Mouse (Mus musculus): ENCODE results near the gene Dgkg. TPM values are rescaled to one million over a fixed set of nuclear protein-coding genes. Genes with fewer than 3 reads are reported as not detected.

The Dgkg gene
- polyA plus RNA-seq (2012; rRNA removed), result 15.5 and 21.1 TPM in 2 replicates

DNA sequence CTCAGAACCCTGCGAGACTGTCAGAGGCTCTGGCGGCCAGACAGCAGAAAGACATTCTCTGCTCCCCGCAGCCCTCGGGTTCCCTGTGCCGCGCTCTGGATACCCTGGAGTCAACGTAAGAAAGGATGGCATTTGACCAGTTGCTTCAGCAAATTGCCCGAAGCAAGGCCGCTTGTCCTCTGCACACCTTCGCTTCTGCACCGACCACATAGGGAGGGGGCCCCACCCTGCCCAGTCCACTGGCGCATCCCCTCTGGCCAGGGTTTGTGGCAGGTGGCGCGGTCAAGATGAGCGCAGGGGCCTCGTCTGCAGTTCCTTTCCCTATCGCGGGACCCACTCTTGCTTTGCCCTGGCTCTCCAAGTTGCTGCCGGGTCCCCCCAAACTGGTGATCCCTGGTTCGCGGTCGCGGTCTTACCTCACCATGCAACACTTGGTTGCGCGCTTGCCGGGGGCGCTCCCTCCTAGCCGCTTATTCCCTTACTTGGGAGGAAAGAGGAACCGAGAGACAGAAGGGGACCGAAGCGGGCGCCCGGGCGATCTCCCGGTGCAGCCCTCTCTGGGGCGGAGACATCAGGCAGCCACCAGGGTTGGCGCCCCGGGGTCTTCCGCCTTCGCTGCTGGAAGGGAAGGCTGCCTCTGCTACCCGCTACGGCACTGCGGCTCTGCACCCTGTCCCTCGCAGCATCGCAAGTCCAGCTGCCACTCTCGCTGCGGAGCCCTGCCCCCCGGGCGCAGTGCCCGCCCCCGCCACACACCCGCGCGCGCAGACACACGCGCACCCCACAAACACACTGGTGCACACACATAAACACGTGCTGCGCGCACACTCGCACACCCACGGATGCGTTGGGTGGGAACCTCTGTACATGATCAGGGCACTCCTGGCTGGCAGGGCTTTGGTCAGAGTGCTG is at the start of gene Dgkg:
Gene Dgkg (minus strand): TSS at position 689 of the 912 bp plus-strand sequence.
- peak in 1 of 2 experiments; percentile 62 for DNase-seq (ENCODE audit: extremely low spot score in 1 of 2, low spot score in 1 of 2)

DNA sequence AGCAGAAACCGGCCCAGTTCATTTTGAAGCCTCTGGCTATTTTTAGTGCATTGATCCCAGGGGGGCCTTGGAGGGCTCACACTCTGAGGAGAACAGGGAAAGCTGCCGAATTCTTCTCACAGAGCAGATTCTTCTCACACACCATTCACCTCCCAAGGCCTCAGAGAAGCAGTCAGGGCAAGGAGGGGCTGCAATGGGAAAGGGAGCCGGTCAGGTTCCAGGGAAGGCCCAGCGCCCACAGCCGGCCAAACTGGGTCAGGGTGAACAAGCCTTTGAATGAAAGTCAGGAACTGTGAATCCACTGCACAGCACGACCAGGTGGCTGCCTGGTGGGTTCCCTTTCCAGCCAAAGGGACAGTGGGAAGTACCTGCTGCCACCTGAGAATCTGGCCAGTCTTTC is 47.9 kb upstream of the Dgkg start:
- DNase-seq (ENCODE audit: extremely low spot score in 1 of 2, low spot score in 1 of 2), result no peak

DNA sequence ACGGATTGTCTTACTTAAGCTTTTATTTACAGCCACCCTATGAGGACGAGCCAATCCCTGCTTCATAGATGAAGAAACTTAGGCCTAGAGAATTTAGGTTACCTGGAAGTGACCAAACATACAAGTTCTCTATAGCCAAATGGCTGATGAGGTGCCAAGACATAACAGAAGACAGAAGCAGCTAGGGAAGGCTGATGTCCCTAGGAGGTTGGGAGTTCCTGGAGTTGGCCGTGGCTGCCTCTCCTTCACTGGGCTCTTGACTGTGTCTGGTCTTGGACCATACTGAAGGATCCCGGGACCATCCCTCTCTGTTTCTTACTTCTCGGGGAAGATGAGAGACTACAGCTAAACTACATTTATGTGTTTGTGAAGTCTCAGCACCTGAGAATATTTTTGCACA is 47.1 kb upstream of the Dgkg start:
- DNase-seq (ENCODE audit: extremely low spot score in 1 of 2, low spot score in 1 of 2), result no peak

DNA sequence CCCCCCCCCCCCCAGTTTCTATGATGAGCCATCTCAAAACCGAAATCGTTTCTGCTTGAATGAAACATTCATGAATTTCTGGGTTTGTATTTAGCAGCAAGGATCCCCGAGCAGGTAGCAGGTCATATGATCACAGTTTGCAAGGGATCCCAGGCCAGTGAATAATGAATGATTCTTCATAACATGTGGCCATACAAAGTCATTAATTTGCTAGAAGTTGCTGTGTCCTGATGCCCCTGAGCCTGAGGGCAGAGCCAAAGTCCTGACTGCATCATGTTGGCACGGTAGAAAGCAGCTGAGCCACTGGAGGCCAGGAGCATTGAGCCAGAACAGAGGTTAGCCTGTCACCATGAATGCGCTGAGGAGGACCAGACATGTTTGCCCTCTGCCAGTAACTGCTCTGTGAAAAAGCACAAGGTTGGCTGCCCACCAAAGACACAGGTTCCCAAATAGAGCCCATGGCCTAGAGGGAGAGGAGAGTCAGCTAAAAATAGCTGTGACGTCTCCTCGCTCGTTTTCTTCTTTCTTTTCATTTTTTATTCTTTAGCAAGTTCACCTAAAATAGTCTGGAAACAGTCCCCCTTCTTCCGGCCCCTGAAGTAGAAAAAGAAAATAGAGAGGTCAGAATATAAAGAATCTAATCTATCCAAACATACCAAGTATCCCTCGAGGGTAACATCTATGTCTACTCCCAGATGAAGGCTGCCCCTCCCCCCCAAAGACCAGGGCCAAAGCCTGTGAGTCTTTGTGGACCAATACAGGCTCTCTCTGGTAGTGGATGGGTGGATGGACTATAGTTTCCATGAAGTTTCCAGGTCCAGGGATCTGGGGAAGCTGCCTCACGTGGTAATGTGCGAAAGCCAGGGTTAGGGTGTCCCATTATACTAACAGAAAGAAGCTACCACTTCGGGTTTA is 42.1 kb upstream of the Dgkg start:
- DNase-seq (ENCODE audit: extremely low spot score in 1 of 2, low spot score in 1 of 2), result no peak

DNA sequence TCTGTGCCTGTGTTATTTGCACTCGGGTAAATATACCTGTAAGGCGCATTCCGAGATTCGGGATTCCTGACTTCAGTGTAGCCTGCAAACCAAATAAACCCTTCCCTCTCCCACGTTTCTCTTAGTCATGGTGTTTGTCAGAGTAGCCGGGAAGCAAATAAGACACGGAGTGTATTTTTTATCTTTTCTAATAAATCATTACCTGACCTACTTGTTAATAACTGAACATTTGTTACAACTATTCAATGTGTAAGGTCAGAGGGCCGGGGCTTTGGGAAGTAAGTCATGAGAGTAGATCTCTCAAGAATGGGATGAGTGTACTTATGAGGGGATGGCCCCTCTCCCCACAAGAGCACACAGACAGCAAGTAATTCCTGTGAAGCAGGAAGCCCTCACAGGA is 41.1 kb upstream of the Dgkg start:
- no peak for DNase-seq (ENCODE audit: extremely low spot score in 1 of 2, low spot score in 1 of 2)

DNA sequence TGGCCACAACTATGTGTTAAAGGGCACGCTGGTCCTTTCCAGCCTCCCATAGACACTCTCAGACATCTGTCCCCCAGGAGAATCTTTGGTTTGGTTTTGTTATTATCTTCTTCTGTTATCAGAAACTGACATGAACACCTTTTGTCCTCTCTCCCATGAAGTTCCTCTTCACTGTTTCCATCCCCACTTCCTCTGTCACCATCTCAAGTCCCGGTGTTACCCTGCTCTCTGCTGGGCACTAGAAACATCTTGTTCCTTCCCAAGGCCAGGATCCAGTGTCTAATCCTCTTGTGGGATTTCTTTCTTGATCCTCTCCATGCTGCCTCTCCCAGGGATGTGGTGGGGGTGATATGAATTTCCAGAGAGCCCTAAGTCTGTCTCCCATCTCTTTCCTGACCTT is 32.6 kb upstream of the Dgkg start:
- no peak for DNase-seq (ENCODE audit: extremely low spot score in 1 of 2, low spot score in 1 of 2)

DNA sequence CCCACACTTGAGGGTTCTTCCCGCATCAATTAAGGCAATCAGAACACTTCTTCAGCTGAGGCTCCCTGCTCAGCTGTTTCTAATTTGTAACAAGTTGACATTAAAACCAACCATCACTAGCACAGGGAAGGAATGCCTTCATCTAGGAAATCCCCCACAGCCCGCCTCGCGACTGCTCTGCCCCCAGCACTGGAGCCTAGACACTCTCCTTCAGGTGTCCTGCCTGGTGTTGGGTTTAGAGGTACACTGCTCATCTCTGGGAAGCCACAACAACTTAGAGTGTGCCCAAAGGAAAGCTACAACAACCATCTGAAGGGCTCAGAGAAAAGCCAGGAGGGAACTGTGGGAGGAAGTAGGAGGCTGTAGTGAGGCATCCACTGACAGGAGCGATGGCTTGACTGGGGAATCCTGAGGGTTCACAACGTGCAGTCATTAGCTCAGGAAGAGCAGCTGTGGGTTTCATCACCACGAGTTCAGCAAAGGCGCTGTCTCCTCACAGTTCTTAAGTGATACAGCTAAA is 30.8 kb upstream of the Dgkg start:
- peak; percentile 31 to 70 for DNase-seq (ENCODE audit: extremely low spot score in 1 of 2, low spot score in 1 of 2)

DNA sequence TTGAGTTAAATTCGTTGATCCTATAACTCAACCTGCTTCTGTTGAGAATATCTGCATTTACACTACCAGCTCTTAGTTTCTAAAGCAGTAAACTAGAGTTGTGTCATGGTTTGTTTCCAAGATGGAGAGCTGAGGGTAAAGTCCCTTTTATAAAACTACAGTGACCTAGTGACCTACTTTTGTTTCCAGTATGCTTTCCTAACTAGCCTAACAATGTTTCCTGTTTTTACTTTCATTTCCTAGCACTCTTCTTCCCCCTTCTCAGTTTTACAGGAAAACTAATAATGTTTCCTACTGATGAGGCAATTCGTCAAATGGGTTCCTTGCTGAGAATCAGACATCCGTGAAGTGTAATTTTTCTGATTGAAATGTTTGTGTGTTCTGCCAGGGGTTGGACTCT is 26.6 kb upstream of the Dgkg start:
- DNase-seq (ENCODE audit: extremely low spot score in 1 of 2, low spot score in 1 of 2), result no peak

DNA sequence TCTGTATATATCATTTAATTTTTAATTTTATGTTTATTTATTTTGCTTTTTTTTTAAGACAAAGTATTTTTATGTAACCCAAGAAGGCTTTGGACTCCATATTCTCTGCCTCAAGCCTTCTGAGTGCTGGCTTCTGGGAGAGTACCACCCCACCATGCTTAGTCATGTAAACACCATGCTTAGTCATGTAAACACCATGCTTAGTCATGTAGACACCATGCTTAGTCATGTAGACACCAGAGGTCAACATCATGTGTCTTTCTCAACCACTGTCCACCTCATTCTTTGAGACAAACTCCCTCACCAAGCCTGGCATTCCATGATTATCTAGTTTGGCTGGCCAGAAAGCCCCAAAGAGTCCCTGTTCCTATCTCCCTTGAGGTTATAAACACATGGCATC is 25.7 kb upstream of the Dgkg start:
- no peak for DNase-seq (ENCODE audit: extremely low spot score in 1 of 2, low spot score in 1 of 2)

DNA sequence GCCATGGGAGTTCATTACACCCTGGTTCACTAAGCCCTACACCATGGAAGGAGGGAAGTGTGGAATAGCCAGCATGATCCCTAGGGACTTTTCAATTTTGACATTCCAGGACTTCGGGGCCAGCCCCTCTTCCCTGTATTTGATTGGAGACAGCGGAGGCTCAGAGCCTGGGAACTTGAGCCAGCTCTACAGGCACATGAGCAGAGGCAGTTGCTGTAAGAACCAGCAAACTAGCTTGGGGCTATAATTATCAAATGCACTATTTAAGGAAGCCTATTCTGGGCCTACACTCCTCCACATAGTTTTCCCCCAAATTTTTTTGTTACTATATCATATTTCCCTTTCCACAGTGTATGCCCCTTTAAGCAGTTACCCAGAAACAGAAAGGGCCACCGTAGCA is 22.6 kb upstream of the Dgkg start:
- no peak for DNase-seq (ENCODE audit: extremely low spot score in 1 of 2, low spot score in 1 of 2)

DNA sequence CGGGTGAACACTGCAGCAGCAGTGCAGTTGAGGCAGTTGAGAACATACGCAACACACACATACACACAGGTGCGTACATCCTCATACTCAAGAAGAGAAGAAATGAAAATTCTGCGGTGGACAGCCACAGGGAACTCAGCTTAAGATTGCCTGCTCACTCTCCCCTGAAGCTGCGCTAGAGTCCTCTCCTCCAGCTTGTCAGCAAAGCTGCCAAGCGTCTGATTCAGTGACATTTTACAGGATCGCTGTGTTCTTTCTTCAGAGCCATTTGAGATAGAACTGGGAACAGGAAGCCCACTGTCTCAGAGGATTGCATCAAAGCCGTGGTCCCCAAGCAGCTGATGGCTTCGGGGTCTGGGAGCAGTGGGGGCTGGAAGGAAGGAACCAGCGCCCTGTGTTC is 17.6 kb upstream of the Dgkg start:
- DNase-seq (ENCODE audit: extremely low spot score in 1 of 2, low spot score in 1 of 2), result no peak

DNA sequence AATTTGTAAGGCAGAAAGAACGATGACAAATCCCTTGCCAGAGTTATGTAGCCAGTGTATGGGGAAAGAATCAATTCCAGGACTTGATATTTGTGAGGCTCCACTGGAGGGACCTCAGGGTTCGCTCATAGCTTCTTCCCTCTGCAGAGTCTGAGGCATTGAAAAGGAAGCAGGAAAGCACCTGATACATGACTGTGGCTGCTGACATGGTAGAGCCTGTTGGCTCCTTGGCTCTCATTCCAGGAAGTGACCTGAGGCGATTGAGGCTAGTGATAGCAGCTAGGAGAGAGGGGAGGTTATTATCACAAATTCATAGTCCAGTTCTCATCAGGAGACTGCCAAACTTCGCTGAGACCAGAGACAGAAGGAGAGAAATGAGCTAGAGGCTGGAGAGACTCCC is 17.1 kb upstream of the Dgkg start:
- no peak for DNase-seq (ENCODE audit: extremely low spot score in 1 of 2, low spot score in 1 of 2)

DNA sequence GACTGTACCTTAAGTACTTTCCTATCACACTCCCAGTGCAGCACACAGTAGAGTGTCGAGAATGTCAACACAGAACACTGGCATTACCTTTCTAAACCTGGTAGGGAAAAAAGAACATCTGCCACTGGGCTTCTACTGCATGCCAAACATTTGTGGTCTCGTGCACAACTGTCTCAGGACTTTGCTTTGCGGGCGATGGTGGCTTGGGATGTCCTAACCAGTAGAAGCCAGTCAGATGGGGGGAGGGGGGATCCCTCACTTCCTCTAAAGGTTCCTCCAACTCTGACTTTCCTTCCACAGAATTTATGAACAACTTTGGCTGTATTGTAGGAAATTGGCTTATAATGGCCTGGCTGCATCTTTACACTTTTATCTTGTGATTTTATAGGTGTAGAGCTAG is 7.0 kb upstream of the Dgkg start:
- no peak for DNase-seq (ENCODE audit: extremely low spot score in 1 of 2, low spot score in 1 of 2)

DNA sequence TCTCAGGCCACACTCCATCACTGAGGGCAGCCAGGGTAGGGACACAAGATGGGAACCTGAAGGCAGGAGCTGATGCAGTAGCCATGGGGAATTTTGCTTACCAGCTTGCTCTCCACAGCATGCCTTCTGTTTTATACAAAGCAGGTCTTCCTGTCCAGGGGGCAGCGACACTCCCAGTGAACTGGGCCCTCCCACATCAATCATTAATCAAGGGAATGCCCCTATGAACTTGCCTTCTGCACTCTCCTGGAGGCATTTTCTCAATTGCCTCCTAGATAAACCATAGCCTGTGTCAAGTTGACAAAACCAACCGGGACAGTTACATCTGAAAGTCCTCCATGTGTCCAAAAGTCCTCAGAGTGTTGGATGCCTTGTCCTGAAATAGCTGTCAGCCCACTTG is 6.1 kb upstream of the Dgkg start:
- DNase-seq (ENCODE audit: extremely low spot score in 1 of 2, low spot score in 1 of 2), result no peak

DNA sequence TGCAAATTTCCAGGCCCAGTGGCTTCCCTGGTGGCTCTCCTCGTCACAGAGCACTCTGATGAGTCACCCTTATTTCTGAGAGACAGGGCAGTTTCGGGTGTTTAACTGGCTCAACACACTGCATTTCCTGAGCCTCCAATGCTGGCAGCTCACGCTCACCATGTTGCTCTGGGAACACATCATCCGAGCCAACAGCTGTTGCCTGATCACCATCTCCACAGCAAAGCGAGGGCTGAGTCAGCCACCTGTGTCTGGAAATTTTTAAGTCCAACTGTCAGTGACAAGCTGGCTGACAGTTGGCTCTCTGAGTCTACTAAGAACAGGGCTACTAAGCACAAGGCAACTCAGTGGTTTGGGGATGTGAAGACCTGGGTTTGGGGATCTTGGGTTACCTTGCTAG is 4.1 kb upstream of the Dgkg start:
- DNase-seq (ENCODE audit: extremely low spot score in 1 of 2, low spot score in 1 of 2), result peak; percentile 64 to 78

DNA sequence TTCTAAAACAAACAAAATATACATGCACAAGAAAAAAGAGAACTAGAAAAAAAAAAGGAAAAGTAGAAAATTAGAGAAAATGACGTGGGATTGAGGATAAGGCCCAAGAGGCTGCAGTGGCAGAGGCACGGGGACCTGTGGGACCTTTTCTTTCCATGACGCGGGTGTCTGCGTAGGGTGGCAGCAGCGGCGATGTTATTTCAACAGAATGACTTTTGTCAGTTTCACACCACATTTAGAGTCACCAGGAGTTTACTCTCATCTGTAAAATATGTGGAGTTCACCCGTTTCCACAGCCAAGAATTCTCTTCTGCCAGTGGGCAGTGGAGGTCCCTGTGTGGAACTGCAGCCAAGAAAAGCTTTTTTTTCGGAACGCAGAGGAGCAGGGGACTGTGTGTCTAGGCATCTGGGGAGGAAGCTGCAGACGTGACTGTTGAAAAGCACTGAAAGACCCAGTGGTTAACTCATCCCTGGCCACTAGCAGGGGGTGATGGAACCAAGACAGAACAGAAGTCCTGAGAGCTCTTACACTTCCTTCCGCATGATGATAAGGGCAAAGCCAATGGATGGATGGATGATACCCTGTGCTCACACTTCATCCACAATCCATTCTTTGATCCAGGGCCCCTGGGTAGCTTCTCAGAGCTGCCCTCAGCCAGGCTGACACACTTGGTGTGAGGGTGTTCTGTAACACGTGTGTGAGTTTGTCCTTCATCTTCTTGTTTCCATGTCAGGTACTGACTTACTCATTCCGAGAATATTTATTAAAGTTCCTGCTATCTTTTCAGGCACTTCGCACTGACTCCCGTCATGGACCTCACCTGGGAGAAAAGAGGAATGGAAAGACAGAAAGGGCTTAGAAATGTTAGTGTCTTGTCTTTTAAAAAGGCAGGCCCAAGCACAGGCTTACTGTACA is 1.1 kb upstream of the Dgkg start:
- DNase-seq (ENCODE audit: extremely low spot score in 1 of 2, low spot score in 1 of 2), result no peak

DNA sequence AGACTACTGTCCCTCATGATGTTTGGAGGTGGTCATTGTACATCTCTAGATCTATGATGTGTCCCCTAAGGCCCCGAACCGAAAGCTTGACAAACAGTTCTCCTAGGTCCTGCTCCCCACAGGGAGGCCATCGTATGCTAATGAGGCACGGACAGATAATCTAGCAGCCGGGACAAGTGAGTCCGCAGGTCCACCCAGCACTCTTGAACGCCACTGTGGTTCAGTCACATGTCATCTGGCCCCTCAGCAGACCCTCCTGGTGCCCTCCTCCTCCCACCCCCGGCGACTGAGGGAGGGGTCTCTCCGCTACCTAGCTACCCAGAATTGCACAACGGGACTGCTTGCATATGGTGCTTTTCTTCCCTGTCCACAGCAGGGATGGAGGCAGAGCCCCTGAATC is 1.2 kb downstream of the Dgkg start:
- no peak for DNase-seq (ENCODE audit: extremely low spot score in 1 of 2, low spot score in 1 of 2)

DNA sequence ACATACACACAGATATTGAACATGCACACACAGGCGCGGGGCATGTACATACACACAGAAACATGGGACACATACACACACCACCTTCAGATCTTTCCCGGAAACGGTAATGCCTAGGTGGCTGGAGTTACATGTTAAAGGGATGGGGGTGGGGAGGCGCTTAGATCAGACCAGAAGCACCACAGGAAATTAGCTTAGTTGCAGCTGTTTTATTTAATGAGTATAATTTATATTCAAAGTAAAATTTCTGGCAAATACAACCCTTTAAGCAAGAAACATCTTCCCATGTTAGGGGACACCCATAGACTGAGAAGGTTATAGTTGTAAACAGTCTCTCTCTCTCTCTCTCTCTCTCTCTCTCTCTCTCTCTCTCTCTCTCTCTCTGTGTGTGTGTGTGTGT is 1.8 kb downstream of the Dgkg start:
- DNase-seq (ENCODE audit: extremely low spot score in 1 of 2, low spot score in 1 of 2), result no peak

DNA sequence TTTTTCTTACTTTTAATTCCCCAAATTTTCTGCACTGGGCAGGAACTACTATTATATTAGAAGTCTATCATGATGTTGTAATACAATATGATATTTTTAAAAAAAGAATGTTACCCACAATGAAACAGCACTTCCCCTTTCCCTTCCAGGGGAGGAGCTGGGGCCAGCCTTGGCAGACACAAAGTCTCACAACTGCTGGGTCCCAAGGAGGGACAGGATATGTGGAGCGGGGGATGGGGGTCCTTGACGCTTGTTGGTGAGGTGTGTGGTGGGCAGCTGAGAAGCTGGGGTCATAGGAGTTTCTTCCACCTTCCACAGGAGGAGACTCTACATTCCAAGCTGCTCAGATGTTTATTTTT is 2.6 kb downstream of the Dgkg start:
- no peak for DNase-seq (ENCODE audit: extremely low spot score in 1 of 2, low spot score in 1 of 2)

DNA sequence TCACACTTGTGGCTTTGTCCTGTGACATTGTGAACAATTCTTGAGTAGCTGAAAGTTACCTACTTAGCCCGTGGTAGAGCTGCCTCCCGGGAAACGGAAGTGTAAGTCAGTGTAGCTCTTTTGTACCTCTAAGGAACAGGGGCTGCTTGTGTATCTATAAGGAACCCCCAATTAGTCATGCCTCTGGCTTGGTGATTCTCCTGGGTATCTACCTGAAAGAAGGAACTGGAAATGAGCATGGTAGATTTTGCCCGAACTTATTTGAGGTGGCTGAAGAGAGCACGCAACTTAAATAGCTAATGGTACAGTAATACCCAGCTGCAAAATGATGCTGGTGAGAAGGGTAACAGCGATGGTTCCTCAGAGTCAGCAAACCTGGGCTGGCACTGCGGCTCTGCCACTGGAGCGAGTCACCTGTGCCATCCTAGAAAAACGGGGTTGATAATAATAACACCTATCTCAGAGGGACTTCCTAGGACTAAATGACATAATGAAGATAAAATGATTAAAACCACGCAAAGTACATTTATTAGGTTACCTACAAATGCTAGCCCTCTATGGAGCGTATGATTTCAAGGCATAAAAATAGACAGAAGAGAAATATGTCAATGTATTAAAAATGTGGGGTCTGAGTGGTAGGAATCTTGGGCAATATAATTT is 3.1 kb downstream of the Dgkg start:
- no peak for DNase-seq (ENCODE audit: extremely low spot score in 1 of 2, low spot score in 1 of 2)

All from frontal cortex, adult 2 months (tissue).